Mouse (Mus musculus) naive thymus-derived CD4-positive, alpha-beta T cell, adult 2 months (primary cell): ENCODE measurements around the gene Fam169b.
"Not testable (repeated sequence)": the region's sequence is repeated elsewhere in the genome, so short reads cannot be mapped to it uniquely, and the experiment has no call there.

Source experiments
- DNase-seq: peaks from one replicate; pipeline ENCODE4 v3.0.0-alpha.2; 2011; ENCODE audit warnings: low read depth

The Fam169b gene

DNA sequence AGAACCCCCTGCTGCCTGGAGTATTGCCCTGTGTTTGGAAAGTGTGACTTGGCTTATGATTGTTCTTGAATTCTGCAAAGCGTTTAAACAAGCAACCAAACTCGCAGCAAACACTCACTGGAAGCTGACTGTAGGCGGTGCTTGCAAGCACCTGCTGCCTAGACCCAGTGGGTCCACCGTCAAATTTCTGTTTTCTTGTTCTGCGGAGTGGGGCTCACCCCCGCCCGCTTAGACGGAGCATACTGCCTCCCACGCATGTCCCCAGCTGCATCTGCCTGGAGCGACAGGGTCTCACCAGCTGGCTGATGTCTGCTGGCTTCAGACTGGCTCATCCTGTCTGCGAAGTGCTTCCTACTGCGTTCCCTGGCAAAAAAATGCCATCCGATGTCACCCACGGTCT lies 9.1 kb upstream of the Fam169b start:
- peak; percentile 87 for DNase-seq

DNA sequence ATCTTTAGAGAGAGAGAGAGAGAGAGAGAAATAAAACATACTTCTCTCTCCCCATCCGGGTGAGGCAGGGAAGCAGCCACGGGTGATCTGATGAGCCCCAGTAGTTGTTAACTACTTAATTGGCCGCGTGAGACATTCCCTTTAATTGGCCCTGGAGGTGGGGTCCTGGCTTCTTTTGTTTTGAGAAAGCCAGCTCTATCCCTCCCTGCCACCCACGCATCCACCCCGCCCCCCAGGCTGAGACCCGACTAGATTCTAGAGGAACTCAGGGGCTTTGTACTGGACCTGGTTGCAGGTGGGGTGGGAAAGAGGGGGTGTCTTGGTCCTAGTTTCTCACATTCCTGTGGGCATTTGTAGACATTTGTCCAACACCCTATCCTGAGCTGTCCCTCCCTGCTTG lies 8.2 kb upstream of the Fam169b start:
- DNase-seq = no peak

DNA sequence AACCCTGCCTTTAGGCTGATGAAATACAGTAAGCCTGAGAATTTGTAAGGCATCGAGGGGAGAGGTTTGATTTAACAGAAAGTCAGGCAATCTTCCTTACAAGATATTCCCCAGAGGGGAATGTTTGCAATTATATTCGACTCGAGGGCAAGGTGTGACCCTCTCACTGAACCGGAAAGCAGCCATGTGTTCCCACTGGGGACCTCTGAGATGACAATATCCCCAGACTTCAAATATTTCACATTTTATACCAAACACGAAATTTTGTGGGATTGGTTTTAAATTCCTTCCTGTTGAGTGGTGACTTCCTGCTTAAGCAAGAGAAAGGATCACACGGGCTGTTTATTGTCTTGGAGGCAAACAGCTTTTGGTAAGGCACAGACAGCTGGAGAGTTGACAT lies 6.9 kb upstream of the Fam169b start:
- DNase-seq = no peak

DNA sequence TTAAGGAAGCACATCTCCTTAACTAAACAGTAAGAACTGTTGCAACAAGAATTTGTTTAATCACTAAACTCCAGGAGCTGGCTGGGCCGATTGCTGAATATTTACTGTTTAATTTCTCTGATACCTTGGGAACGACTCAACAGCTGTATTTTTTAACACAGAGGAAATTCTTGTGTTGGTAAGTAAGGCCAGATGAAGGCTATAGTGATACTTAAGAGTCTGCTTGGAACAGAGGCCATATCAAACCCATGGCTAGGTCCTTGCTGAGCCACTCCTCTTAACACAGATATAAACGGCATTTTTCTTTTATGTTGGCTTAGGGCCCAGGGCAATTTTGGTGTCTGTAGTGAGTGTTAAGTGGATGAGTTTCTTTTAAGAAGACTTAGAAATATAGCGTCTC lies 3.1 kb upstream of the Fam169b start:
- DNase-seq = no peak

DNA sequence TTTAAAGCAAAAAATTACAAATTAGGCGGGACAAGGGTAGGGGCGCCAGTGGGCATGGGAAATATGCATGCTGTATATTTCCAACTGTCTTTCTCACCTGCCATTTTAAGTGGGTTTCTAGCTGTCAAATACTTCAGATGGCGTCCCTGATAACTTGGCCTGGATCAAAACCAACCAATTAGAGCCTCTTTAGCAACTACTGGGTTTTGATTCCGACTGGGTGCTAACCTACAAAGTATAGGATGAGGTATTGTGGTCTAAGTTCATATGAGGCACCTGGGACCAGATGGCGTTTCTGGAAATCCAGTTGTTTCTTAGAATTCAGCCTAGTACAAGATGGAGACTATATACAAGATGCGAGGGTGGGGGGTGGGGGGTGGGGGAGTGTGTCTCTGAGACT lies 1.8 kb upstream of the Fam169b start:
- no peak for DNase-seq

DNA sequence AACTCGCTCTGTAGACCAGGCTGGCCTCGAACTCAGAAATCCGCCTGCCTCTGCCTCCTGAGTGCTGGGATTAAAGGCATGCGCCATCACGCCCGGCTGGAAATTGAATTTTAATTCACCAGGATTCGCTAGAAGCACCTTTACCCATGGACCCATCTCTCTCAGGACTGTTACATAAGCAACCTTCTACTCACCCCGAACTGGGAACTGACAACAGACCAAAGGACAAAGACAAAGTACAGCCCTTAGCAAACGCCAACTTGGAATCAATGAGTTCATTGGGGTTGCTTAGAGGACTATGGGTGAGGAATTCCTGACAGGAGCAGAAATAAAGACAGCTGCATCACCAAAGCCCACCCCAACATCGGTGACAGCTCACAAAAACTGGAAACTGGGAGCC lies 1.0 kb upstream of the Fam169b start:
- DNase-seq = no peak

DNA sequence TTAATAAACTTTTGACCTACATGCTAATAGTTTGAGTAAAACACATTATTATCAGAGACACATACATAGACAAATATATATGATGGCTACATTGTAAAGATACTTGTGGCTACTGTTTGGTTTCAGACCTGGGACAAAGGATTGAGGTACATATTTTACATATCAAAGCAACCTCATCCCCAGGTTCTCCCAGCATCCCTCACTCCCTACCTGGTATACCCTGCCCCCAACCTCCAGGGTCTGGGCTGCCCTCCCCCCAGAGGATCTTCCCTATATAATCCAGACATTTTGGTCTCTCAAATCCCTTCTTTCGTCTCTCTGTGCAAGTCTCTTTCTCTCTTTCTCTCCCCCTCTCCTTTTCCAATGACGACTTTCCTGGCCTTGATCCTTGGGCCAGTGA lies 579 bp downstream of the Fam169b start:
- DNase-seq = no peak

DNA sequence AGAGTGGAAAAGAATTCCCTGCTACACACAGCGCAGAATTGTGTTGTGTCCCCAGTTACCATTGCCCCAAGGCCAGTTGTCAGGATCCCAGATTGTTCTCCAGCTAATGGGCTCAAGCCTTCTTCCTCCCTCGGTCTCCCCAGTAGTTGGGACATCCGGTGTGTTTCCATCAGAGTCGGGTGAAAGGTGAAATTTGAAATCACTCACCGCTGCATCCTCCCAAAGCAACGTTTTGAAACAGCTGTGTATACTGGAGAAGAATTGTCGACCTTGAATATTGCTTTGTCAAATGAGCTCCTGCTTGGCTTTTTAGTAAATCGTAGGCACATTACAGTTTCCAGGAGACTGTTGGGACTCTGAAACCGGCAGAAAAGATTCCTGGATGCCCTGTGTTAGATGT lies 1.3 kb downstream of the Fam169b start:
- DNase-seq = peak; percentile 49

DNA sequence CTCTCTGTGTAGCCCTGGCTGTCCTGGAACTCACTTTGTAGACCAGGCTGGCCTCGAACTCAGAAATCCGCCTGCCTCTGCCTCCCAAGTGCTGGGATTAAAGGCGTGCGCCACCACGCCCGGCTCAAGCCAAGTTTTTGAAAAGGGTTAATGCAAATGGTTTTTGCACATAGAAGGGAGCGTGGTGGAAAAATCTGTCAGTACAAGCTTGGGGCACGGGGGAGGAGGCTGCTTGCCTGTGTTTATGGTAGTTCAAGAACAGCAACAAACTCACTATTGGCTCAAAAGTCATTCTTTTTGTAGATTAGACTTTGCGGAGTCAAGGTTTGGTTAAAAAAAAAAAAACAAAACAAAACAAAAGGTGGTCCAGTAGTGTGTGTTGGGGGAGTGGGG lies 1.8 kb downstream of the Fam169b start:
- not testable (repeated sequence) for DNase-seq

DNA sequence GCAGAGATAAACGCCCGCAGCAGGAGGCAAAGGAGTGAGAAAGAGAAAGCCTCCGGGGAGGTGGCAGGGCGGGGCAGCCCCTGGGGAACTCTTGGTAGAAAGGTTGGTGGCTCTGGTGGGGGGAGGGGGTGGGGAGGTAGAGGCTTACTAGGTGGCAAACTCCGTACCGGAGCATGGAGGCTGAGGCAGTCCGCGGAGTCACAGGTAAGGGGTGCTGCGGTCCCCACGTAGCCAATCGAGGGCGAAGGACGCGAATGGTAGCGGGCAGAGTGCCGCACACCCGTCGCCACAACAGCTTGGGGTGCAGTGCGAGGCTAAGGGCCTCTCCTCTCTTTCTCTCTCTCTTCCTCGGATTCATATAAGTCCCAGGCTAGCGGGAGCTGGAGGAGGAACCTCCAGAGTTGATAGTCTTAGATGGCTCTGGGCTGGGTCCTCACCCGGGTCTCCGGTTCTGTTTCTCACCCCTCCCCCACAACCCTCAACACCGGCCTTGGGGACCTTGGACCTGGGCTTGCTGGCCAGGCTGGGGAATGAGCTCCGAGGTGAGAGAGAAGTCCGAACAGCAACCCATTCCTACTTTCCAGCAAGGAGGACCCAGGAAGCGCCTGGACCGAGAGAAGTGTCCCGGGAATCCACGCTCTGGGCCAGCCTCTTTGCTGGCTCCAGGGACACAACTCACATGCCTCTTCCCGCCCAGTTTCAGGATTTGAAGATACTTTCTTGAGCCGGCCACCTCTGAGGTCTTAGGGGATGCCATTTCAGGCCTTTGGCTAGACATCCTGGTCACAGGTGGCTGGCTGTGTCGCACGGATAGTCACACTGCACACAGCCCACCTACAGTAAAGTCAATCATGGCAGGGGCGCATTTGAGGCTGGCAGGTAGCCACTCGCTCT lies 2.4 kb downstream of the Fam169b start:
- DNase-seq = peak; percentile 88

DNA sequence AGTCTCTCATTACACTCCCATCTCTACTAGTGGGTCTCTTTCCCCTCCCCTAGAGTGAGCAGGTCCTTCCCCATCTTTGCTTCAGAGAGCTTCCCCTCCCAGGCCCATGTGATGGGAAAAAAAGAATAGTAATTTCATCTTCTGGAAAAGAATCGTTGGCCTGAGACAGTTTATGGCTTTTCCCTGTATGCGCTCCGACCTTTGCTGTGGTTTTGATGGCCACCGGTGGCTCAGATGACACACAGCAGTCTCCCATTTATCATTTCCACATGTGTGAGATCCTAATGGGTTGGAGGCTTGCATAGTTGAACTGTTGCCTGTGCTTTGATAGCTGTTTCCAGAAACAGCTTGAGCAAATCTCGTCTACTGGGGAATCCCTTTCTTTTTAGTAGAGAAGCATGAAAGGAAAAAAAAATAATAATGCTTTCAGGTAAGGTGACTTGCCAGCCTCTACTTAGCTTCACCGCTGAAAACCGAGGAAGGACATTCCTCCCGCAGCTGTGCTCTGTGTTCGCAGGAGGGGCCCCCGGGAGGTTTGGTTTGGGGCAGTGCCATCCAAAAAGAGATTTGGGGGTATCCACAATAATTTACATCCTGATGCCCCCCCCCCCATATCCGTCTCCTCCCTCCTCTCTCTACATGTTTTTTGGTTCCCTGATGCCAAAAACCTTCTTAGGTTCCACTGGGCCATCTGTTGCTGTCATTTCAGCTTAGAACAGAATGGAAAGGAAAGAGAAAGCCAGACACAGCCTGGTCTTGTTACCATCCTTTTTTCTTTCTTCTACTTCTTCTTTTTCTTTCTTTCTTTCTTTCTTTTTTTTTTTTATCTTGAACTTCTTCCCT lies 3.6 kb downstream of the Fam169b start:
- peak; percentile 66 for DNase-seq

DNA sequence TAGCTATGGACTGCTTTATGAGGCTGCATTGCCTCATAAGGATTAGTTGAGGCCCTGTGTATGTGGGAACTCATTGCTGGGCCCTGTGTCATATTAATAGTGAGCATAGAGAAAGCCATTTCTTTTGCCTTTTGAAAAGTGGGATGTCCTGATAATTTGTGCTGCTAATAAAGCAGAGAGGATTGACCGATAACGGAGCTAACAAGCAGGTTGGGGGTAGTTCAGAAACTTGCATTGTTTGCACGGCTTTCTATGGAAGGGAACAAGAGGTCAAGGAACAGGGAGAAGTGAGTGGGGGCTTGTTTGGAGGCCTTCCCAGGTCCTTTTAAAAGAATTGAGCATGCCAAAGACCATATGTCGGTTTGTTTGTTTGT lies 4.2 kb downstream of the Fam169b start:
- DNase-seq = peak; percentile 47

DNA sequence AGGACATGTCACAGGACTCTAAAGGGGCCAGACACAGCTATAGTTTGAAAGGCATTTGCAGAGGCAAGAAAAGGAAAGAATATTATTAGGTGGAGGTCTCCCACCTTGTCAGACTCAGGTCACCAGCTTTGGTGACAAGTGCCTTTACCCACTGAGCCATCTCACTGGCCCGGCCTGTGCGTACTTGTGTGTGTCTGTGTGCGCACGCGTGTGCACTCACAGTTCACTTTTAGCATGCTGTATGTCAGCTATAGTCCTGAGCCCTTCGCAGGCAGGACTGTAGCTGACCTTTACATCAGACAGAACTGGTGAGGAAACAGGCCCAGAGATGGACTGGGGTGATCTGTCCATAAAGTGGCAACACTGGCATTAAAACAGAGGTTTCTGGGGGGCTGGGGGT lies 4.7 kb downstream of the Fam169b start:
- no peak for DNase-seq

DNA sequence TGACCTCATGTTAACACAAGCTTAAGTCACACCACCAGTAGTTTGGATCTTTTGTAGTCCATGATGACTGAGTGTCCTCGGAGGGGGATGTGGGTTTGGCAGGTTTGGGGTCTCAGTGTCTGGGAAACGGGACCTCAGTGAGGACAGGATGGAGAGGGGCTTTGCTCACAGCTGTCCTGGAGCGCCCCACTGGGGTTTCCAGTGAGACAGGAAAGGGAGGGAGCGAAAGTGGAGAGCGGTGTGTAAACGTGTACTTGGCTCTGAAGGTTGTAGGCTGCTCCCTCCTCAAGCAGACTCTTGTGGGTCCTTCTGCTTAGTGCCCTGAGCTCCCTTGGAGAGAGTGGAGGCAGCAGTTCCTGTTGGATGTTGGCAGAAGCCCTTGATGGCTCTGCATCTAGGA lies 5.3 kb downstream of the Fam169b start:
- peak; percentile 69 for DNase-seq

DNA sequence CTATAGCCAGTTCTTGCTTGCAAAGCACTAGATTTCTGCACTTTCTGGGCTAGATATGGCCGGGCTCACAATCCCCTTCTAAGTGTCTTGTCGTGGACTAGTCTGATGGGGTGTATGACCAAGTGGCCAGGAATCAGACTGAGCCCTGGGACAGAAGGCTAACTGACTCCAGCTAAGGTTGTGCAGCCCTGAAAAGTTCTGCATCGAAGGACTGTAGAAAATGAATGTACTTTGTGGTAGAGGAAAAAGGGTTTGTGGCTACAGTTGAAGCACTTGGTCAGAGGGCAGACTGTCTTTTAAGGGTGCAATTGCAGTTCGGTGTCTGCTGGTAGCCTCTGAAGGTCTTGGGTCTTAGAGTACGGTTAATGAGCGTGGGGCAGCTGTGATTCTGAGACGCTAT lies 5.8 kb downstream of the Fam169b start:
- no peak for DNase-seq

DNA sequence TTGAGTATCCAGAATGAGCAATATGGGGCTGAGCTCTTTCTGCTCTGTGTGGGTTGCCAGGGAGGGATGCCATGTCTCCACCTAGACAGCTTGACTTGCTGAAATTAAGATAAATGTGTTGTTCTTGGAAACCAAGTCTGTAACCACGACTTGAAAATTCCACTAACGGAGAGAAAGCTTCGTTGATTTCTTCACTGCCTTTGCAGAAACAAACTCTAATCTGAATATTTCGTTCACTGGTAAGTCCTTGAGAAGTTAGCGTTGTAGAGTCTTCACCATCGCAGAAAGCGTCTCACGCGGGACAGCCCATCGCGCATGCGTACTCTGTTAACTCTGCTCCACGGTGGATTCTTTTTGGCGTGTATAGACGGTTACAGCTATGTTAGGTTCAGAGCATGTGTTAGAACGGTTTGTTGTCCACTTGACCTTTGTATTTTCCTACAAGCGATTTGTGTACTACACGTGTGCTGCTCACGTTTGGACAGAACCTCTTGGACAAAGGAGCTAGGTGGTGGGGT lies 6.8 kb downstream of the Fam169b start:
- DNase-seq = peak; percentile 77

DNA sequence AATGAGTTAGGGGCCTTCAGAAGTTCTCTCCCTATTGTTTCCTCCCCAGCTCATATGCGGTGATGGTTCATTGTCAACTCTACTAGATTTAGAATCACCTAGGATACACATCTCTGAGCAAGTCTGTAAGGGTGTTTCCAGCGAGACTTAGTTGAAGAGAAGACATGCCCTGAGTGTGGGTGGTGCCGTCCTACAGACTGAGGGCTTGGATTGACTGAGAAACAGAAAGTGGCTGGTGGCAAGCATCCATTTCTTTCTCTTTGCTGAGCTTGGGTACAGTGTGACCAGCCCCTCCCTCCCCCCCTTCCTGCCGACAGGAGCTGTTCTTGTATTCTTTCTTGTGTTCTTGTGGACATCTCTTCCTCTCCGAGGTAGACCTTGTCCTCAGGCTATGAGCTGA lies 7.7 kb downstream of the Fam169b start:
- DNase-seq = peak; percentile 84

DNA sequence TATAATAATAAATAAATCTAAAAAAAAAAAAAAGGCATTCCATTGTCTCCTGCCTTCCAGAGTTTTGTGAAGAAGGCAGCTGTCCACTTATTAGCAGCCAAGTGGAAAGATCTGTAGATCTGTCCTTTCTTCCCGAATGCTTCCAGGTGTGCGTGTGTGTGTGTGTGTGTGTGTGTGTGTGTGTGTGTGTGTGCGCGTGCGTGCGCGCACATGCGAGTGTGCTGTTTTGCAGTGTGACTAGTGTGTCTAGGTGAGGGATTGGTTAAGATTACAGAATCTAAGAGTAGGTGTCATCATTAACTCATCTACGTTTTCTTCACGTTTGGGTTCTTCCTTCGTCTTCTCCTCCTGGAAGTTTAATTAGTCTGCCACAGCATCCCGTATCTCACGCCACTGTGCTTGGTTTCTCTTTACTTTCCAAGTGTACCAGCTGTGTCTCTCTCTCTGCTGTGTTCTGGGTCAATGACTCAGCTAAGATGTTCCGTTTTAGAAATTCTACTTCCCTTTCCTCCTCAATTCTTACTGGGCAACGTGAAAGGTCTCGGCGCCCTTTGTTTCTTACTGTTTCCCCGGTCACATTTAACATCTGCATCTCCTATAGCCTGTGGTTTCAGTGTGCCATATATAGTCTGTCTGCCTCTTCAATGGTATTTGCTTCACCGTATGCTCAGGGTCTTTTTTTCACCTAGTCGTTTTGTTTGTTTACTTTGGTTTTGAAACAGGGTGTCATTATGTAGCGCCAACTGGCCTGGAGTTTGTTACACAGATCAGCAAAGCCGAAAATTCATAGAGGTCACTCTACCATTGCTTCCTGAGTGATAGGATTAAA lies 8.9 kb downstream of the Fam169b start:
- DNase-seq = peak; percentile 78

DNA sequence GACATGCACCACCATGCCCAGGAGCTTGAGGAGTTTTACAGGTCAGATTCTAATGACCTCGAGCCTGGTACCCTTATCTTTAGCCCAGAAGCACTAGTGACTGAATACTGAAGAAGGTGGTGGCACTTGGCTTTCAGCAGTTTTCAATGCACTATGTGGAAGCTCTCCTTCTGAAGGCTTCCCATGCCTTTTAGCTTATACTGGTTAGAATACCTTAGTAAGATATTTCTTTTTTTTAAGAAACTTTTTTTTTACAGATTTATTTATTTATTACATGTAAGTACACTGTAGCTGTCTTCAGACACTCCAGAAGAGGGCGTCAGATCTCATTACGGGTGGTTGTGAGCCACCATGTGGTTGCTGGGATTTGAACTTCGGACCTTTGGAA lies 9.5 kb downstream of the Fam169b start:
- not testable (repeated sequence) for DNase-seq

DNA sequence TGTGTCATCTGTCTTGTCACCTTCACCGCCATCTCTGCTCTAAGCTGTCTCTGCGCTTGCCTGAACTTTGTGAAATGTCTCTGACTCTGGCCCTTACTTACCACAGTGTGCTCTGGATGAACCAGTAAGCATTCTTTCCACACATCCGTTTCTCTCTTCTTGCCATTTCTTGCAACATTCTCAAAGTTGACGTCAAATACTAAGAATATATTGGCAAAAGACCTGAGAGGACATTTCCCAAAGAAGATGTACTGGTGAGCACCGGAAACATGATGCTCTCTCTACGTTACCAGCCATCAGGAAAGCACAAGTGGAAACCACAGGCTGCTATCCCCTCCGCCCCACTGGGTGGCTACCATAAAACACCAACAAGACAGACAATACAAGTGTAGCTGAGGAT lies 10.1 kb downstream of the Fam169b start:
- peak; percentile 76 for DNase-seq

DNA sequence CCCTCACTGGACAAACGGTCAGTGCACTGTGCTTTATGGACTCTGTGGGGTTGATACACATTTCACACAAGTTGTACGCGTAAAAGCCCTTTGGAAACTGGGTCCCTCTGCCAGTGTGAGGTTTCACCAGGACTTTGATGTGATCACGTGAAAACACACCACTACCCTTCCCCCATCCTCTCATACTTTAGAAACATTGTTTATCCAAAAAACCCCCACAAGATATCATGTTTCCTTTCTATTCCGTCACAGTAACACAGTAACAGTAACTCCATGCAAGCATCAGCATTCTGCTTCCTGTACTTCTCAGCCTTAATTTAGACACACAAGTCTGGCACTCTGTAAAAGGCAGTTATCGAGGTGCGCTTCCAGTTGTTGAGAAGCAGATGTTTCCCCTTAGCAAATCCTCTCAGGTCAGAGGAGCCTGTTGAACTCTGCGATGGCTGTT lies 12.2 kb downstream of the Fam169b start:
- DNase-seq = peak; percentile 90
